Mouse (Mus musculus) kidney, postnatal 4 days (tissue): Measurements from ENCODE around the gene Zmat5.
A peak's percentile ranks its signal among the peaks of the same experiment; 100 is the strongest.

Experiments used
- DNase-seq, 2 experiments: peaks; one replicate each; pipeline ENCODE4 v3.0.0; 2021; ENCODE audit warnings: mixed read lengths in 2 of 2

The Zmat5 gene

DNA sequence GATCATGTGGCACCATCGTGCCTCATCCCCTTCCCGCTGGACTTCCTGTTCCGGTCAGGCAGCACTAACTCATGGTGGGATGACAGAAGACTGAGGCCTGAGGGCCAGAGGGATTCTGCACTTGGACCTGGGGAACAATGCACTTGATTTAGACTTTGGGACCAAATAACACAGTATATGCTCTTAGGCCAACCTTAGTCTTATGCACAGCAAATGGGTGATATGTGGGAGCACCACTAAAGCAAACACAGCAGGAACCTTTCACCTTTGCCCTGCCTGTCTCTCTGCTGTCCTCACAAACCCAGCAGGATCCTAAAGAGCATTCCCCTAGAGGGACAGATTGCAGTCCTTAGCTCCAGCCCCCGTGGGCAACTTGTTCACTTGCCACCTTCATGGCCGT, 36.3 kb downstream of the Zmat5 start:
- no peak for DNase-seq

DNA sequence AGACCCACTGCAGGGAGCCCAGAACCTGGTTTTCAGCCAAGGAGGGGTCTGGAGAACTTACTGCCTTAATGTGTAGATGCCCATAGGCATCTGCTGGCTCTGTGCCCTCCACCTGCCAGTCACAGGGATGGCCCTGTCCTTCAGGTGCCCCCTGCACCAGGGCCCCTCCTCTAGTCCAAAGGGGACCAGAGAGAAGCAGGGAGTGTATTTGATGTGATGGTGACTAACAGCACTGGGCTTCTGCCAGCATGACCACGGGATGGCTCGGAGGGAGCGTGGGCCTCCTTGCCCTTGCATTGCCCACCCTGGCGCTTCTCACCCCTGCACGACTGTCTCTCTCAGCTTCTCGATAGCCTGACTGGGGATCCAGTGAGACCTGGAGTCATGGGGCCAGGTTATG, 40.2 kb downstream of the Zmat5 start:
- no peak for DNase-seq

- peak in 1 of 2 experiments; percentile 31 for DNase-seq
Observed at GRCm38 (mm10) chr11:4745969-4746368, 41.5 kb downstream of the Zmat5 start.

GRCm38 (mm10) chr11:4746733-4747132, 42.3 kb downstream of the Zmat5 start, which contains the start of gene Cabp7:
Cabp7 (minus strand) TSS chr11:4746778.
- no peak for DNase-seq

- no peak for DNase-seq
Observed at GRCm38 (mm10) chr11:4747285-4747684, 42.8 kb downstream of the Zmat5 start.

DNA sequence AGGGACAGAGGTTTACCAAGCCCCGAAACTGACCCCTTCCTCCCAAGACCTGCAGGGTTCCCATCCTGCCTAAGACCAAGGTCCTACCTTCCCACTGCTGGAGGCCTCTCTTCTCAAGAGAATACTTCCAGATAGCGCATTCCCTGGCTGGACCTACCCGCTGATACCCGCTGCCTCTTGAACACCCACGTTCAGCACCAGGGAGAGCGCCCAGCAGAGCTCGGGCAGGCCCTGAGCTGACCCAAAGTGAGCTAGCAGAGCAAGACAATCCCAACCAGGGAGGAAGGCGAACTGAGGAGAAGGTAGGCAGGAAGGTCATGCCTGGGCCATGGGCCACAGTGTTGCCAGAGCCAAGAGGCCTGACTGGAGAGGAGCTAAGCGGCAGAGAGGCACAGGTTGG, 45.8 kb downstream of the Zmat5 start:
- DNase-seq: peak; percentile 93 to 94

DNA sequence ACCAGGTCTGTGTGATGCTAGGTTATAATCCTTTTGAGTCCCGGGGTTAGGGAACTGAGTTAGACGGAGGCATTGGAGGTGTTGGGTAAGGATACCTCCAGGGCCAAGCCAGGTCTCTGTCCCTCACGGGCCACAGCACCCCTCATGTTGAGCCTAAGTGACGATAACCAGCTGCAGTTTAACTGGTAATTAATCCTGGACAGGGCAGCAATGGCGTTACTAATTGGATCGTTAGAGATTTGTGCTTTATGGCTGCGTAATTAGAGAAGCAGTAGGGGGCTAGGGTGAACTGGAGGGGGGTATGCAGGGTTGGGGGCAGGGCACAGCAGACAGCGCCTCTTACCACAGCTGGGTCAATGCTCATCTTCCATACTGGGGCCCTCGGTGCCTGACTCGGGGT, 48.4 kb downstream of the Zmat5 start:
- DNase-seq: no peak

DNA sequence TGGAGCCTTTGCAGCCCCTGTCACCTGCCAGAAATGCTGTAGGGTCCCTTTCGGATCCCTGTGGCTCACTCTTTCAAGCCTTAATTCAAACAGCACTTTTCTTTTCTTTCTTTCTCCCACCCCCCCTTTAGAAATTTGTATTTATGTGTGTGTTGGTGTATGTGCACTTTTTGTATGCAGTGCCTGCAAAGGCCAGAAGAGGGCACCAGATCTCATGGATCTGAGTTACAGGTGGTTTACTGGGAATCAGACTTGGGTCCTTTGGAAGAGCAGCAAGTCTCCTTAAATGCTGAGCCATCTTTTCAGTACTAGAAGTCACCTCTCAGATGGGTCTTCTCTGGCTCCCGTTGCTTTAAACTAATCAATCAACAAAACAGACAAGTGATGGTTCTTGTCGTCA, 49.6 kb downstream of the Zmat5 start:
- DNase-seq: no peak

DNA sequence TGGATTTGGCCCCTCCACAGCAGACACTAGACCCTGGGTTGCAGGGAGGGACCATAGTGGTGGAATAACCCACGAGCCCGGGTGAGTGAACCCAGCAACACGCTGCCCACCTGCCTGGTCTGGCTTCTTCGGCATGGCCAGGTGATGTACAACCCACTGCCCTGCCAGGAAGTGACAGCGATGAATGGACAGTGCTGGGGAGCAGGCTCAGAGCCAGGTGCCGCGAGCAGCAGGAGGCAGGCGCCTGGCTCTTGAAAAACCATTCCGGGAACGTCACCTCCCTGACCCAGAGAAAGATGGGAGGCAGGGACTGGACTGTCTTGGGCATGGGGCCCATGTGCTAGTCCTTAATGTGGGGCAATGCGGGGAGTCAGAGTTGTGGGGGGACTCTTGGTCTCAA, 50.4 kb downstream of the Zmat5 start:
- no peak for DNase-seq

GRCm38 (mm10) chr11:4756460-4756859, 52.0 kb downstream of the Zmat5 start:
- no peak for DNase-seq

- DNase-seq: no peak
Observed at GRCm38 (mm10) chr11:4756984-4757788, 52.7 kb downstream of the Zmat5 start.

DNA sequence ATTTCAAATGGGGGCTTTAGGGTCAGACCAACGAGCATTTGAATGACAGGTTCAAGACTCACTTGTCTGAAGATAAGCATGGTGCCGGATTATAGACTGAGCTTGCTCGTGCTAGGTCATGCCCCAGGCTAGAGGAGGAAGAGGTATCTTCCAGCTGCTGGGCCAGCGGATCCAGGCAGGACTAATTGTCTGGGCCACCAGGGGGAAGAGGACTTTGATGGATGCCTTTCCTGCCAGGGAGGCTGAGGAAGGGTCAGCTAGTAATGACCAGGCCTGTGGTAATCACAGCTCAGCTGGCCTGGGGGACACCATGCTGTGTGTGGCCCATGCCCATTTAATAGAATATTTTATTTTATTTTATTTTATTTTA, 53.3 kb downstream of the Zmat5 start:
- no peak for DNase-seq

DNA sequence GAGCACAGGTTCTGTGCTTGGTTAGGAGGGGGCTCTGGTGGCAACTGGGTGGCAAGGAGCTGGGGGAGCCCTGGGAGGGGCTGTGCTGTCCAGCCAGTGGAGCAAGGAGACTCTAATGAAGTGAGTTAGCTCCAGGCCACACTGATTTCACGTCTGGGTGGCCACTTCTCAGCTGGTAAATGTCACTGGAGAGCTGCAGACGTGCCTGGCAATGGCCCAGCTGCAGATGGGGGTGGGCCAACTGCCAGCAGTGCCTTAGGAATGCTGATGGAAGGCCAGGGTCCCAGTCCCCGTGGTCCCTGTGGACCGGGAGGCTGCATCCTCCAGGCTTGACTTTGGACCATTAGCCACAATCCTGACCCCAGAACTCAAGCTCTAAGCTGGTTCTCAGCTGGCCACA, 56.0 kb downstream of the Zmat5 start:
- DNase-seq: peak; percentile 81 to 87

DNA sequence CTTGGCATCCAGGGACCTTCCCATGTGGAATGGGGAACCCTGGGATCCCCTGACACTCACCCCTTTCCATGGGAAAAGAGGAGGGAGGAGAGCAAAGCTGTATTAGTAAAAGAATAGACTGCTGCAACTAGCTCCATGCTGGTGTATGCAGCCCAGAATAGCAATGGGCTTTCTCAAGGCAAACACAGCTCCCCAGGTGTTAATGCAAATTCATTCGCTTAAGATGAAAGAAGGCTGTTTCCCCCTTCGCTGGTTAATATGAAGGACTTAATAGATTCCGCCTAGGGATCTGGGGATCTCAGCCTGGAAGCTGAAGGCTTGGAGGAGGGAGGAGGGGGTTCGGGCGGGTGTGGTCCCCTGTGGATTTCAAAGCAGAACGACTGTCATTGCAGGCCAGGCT, 57.5 kb downstream of the Zmat5 start:
- DNase-seq: no peak

DNA sequence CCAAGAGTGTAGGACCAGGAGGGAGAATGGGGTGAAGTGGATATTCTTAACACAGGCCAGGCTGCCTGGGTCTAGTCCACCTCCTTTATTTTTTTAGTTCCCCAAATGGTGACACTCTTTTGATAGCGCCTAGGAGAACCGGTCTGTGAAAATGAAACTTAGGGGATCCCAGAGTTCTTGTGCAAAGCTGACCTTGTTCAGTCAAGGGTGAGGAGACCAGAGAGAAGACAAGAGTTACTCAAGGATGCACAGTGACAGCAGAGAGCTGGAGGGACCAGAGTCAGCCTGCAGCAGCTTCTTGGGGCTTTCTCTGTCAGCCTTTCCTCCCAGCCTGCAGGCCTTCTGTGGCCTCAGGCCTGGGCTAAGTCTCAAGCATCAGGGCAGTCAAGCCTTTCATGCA, 58.0 kb downstream of the Zmat5 start:
- DNase-seq: no peak

GRCm38 (mm10) chr11:4763631-4764030, 59.2 kb downstream of the Zmat5 start:
- DNase-seq: no peak

GRCm38 (mm10) chr11:4764476-4764875, 60.0 kb downstream of the Zmat5 start:
- no peak for DNase-seq

DNA sequence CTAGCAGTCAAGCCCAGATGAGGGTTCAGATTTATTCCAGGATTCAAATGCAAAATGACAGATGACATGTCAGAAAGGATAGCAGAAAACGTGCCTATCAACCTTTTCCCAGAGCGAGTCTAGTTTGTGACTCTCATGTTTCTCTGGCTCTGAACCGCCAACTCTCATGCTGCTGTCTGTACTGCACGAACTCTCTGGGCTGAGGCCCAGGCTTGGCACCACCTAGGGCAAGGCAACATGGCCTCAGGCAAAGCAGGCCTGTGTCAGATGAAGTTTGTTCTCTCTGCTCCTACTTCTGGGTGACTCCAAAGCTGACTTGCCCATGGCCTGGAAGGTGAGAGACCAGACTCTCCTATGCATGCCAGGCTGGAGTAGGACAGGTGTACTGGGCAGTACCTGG, 63.9 kb downstream of the Zmat5 start:
- DNase-seq: no peak

DNA sequence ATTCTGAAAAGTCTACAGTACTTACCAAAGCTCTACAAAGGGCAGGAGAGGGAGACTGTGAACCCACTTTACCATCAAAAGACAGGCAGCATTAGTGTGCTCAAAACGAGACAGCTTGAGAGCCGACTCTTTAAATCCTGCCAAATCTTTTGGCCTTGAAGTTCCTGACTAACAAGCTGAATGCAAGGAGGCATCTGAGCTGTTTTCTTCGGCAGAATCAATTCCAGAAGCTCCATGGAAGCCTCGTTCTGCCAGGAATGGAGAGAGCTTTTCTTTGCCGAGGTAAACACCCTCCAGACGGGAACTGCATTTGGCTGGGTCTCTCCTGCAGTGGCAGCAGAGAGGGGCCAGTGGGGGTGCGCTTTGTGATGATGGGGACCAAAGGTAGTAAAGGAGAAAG, 64.8 kb downstream of the Zmat5 start:
- DNase-seq: no peak

DNA sequence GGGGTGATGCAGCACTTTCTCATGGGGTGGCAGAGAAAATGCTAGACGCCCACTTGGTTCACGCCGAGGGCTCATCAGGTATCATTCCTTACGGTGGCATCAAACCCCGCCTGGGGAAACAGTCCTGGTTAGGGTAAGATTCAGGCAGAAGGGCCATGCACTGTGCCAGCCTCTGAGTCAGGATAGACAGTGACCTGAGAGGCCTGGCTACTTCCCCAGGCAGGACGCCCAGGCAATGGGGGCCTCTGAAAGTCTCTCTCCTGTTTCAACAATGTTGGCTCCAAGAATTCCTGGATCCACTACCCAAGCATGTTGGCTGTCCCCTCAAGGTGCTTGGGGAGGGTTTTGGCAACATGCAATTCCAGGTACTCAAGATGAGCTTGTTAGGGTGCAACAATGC, 65.4 kb downstream of the Zmat5 start:
- no peak for DNase-seq

GRCm38 (mm10) chr11:4771756-4772155, 67.3 kb downstream of the Zmat5 start:
- no peak for DNase-seq

GRCm38 (mm10) chr11:4772925-4773324, 68.4 kb downstream of the Zmat5 start:
- peak; percentile 79 to 82 for DNase-seq

DNA sequence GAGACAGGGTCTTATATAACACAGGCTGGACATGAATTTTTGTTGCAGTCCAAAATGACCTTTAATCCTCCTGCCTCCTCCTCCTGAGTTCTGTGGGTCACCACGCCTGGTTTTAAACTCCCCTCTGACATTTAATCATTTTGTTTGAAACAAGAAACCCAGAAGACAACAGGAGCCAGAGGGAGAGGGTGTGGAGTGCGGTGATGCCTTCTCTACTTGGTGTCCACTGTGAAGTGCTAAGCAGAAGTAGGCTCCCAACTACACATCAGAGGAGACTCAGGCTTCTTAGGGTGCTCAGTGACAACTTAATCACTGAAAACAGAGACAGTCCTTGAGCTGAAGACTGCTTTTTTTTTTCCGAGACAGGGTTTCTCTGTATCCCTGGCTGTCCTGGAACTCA, 76.4 kb downstream of the Zmat5 start:
- no peak for DNase-seq

GRCm38 (mm10) chr11:4783116-4783515, 78.6 kb downstream of the Zmat5 start:
- no peak for DNase-seq

DNA sequence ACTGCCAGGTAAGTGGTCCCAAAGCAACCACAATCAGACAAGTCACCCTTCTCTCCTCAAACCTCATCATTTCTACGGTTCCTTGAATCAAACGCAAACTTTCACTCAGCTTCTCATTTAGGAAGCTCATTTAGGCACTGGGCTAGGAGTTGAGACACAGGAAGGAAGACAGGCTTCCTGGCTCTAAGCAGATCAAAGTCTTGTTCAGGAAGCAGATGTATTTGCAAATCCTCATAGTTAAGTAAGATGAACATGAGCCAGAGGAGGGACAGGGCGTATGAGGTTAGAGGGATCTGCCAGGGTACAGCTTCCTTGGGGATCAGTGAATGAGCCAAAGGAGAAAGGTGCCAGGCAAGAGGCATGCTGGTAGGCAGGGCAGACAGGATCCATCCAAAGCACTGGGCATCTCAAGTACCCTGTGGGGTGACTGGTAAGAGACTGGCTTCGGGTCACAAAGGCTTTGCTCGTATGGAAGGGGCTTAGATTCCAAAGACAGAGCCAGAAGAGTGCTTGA, 80.2 kb downstream of the Zmat5 start:
- no peak for DNase-seq
